Mouse (Mus musculus) heart, postnatal 0 days (tissue): ENCODE measurements around the gene Cks2. TPM values are rescaled to one million over a fixed set of nuclear protein-coding genes. Genes with fewer than 3 reads are reported as not detected.

Experiments
- ATAC-seq: fragments of 200-750 bp; cut with Nextera tagmentation; 2 replicates; pipeline ENCODE4 v1.8.0; 2017; ENCODE audit warnings: low read depth, moderate number of reproducible peaks, moderate library complexity; ENCODE audit not compliant: insufficient read depth
- DNase-seq: peaks from one replicate; pipeline ENCODE4 v3.0.0-alpha.2; 2016; ENCODE audit warnings: low spot score
- H3K27ac ChIP-seq: fragments of 300-500 bp; sonication (generic); 2 replicates; pipeline ENCODE4 v1.5.1; 2014; ENCODE audit warnings: low read depth, mild to moderate bottlenecking
- H3K27me3 ChIP-seq: fragments of 300-500 bp; sonication (generic); 2 replicates; pipeline ENCODE4 v1.6.1; 2014; ENCODE audit warnings: low read length, mixed read lengths; ENCODE audit not compliant: control insufficient read depth, insufficient read depth
- H3K36me3 ChIP-seq: fragments of 300-500 bp; sonication (generic); replicated peaks from 2 replicates; pipeline ENCODE4 v1.6.1; 2014; ENCODE audit warnings: low read length, mixed read lengths; ENCODE audit not compliant: control insufficient read depth, insufficient read depth
- H3K4me1 ChIP-seq: fragments of 300-500 bp; sonication (generic); 2 replicates; pipeline ENCODE4 v1.6.1; 2014; ENCODE audit warnings: antibody characterized with exemption; ENCODE audit not compliant: control insufficient read depth, insufficient read depth
- H3K4me2 ChIP-seq: fragments of 300-500 bp; sonication (generic); 2 replicates; pipeline ENCODE4 v1.6.1; 2014; ENCODE audit warnings: low read depth, mild to moderate bottlenecking, low read length, moderate library complexity
- H3K4me3 ChIP-seq: fragments of 300-500 bp; sonication (generic); 2 replicates; pipeline ENCODE4 v1.5.1; 2014; ENCODE audit warnings: low read depth, low read length
- H3K9ac ChIP-seq: fragments of 300-500 bp; sonication (generic); replicated peaks from 2 replicates; pipeline ENCODE4 v1.6.1; 2014; ENCODE audit warnings: low read depth, low read length, mixed read lengths
- H3K9me3 ChIP-seq: fragments of 300-500 bp; sonication (generic); replicated peaks from 2 replicates; pipeline ENCODE4 v1.6.1; 2016; ENCODE audit warnings: low read length; ENCODE audit not compliant: control insufficient read depth
- CTCF ChIP-seq: IDR thresholded peaks from 2 replicates; pipeline ENCODE4 v1.5.1; 2016; ENCODE audit warnings: antibody characterized with exemption, control low read depth, low read depth
- EP300 ChIP-seq: IDR thresholded peaks from 2 replicates; pipeline ENCODE4 v1.6.1; 2016; ENCODE audit warnings: antibody characterized with exemption, low read depth
- WGBS: fragments of 180-500 bp; shearing (Covaris S2); extraction: QIAGEN DNeasy Blood & Tissue Kit; methylation state at CpG from one replicate; pipeline ENCODE4 v1.1.7; 2014; 5-methylcytosine and 5-hydroxymethylcytosine counted together
- polyA plus RNA-seq: library from polyadenylated mRNA; unstranded; fragments of >200 nt; fragmentation: Nextera tagmentation; extraction: Ambion mirVana; gene quantifications from 2 replicates; pipeline ENCODE4 v1.2.1, GENCODE M21; 2015
- total RNA-seq: library from RNA; depleted of rRNA; stranded (reverse); fragments of >200 nt; gene quantifications from 2 replicates; pipeline ENCODE4 v1.2.3, GENCODE M21; 2014; ENCODE audit warnings: low replicate concordance

Gene Cks2
- total and polyA plus RNA-seq, 2 experiments from 2014 or later, result 101 to 228 TPM

- Histone ChIP-seq H3K36me3 (peaks cover 78% of the 10 kb centered on the region), H3K27ac (no peak overlapping the region), H3K9ac (no peak overlapping the region), H3K4me3 (no peak overlapping the region), H3K4me2 (no peak overlapping the region), H3K27me3 (no peaks in the 10 kb centered on the region), H3K4me1 (0 out of 2 replicates have a peak, but pooled peaks cover 4% of the 10 kb centered on the region), H3K9me3 (no peaks in the 10 kb centered on the region)
- ATAC-seq (no peak), DNase-seq (no peak)
- TF ChIP-seq EP300 (no peak), CTCF (no peak)
- WGBS, result 76% methylated on average over 7 of the region's 7 CpGs
Measured at GRCm38 (mm10) chr13:51685290-51685966, 40.4 kb downstream of the Cks2 start.

GRCm38 (mm10) chr13:51686966-51687365, 41.9 kb downstream of the Cks2 start:
- ATAC-seq (no peak), DNase-seq (no peak)
- Histone ChIP-seq H3K4me1 (0 out of 2 replicates have a peak, but pooled peaks cover 4% of the 10 kb centered on the region), H3K27ac (no peak overlapping the region), H3K27me3 (no peaks in the 10 kb centered on the region), H3K4me3 (no peak overlapping the region), H3K36me3 (peaks cover 71% of the 10 kb centered on the region), H3K9me3 (no peaks in the 10 kb centered on the region), H3K4me2 (no peak overlapping the region), H3K9ac (no peak overlapping the region)
- TF ChIP-seq EP300 (no peak), CTCF (no peak)
- 90% methylated on average over 5 of the region's 5 CpGs for WGBS

- no peak for DNase-seq
- H3K36me3 ChIP-seq, result peaks cover 53% of the 10 kb centered on the region
- H3K4me3 ChIP-seq, result no peak overlapping the region
- H3K9ac ChIP-seq, result no peak overlapping the region
- no peak overlapping the region for H3K27ac ChIP-seq
- 0 out of 2 replicates have a peak, but pooled peaks cover 4% of the 10 kb centered on the region for H3K4me1 ChIP-seq
- ATAC-seq, result no peak
- H3K9me3 ChIP-seq, result no peaks in the 10 kb centered on the region
- no peak overlapping the region for H3K4me2 ChIP-seq
- WGBS, result 30% methylated on average over 3 of the region's 3 CpGs
- TF ChIP-seq CTCF (no peak), EP300 (no peak)
- H3K27me3 ChIP-seq, result no peaks in the 10 kb centered on the region
Measured at GRCm38 (mm10) chr13:51688688-51689087, 43.7 kb downstream of the Cks2 start.

GRCm38 (mm10) chr13:51696481-51696880, 51.4 kb downstream of the Cks2 start:
- TF ChIP-seq CTCF (no peak), EP300 (no peak)
- Histone ChIP-seq H3K4me3 (no peak overlapping the region), H3K4me1 (peaks cover 13% of the 10 kb centered on the region), H3K27me3 (no peaks in the 10 kb centered on the region), H3K4me2 (no peak overlapping the region), H3K9me3 (no peaks in the 10 kb centered on the region), H3K36me3 (0 out of 2 replicates have a peak, but pooled peaks cover 4% of the 10 kb centered on the region), H3K9ac (no peak overlapping the region), H3K27ac (no peak overlapping the region)
- no peak for ATAC-seq
- no peak for DNase-seq

- Histone ChIP-seq H3K27me3 (no peaks in the 10 kb centered on the region), H3K36me3 (0 out of 2 replicates have a peak, but pooled peaks cover 8% of the 10 kb centered on the region), H3K9ac (no peak overlapping the region), H3K4me1 (peaks cover 13% of the 10 kb centered on the region), H3K9me3 (no peaks in the 10 kb centered on the region), H3K4me3 (no peak overlapping the region), H3K4me2 (no peak overlapping the region), H3K27ac (peak overlapping the region; percentile 58; the same call in 1 of the 2 replicates)
- no peak for DNase-seq
- TF ChIP-seq CTCF (no peak), EP300 (no peak)
- 0 out of 2 replicates have a peak, but pooled peaks have one; percentile 63 for ATAC-seq
- WGBS, result 38% methylated on average over 6 of the region's 6 CpGs
Measured at GRCm38 (mm10) chr13:51697455-51697854, 52.4 kb downstream of the Cks2 start.
